Mouse (Mus musculus) 3134 (cell line): ENCODE results near the gene Hamp.

Source experiments
- DNase-seq: peaks from one replicate; pipeline ENCODE4 v3.0.0-alpha.2; 2011; ENCODE audit warnings: low spot score; ENCODE audit not compliant: insufficient read length; ENCODE audit errors: extremely low read depth

Hamp gene

GRCm38 (mm10) chr7:30909773-30910172 lies 34.1 kb downstream of the Hamp start:
- DNase-seq, result no peak

- no peak for DNase-seq
Measured at GRCm38 (mm10) chr7:30908992-30909431, 34.8 kb downstream of the Hamp start.

DNA sequence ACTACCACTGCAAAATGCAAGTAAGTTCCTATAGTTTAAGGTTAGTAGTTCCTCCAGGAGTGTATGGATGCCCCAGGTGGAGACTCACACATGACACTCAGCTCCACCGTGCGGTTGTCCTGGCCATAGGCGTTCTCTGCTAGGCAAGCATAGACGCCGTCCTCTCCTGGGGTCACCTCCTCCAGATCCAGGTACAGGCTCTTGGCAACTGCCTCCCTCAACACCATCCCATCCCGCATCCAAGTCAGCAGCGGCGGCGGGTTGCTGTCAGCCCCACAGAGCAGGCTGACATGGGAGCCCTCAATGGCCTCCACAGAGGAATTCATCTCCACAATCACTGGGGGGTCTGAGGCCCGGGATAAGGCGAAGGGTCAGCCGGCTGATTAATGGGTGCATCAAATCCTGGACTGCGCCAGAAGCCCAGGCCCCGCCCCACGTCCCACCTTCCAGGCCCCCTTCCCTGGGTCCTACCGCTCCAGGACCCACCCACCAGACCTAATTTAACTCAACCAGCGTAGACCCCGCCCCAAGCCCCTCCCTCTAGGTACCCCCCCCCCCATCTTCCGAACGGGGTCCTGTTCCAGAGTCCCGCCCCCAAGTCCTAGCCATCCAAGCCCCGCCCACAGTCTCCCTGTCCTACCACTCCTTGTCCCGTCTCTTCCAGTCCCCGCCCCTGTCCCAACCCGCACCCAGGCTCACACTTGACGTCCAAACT lies 35.4 kb downstream of the Hamp start:
- DNase-seq, result no peak

- DNase-seq, result no peak
Measured at GRCm38 (mm10) chr7:30904042-30904441, 39.8 kb downstream of the Hamp start.

DNA sequence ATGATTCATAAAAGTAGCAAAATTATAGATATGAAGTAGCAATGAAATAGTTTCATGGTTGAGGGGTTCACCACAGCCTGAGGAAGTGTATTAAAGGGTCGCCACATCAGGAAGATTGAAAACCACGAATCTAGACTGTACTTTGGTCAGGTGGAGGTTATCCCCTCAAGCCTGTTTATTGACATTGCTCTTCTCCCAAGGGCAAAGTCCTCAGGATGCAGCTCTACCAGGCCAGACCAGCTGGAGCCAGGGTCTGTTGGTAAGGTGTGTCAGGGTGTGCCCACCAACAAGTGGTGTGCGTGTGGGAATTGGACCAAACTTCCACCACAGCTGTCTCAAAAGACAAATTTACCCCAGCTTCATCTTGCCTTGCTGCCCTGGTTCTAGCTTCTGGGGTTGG lies 48.6 kb downstream of the Hamp start:
- no peak for DNase-seq

GRCm38 (mm10) chr7:30892515-30892914 lies 51.3 kb downstream of the Hamp start:
- no peak for DNase-seq
